Mouse (Mus musculus) heart, embryonic 13.5 days (tissue): ENCODE measurements at regions not wholly inside any gene's neighbourhood (a gene's known extent, or its start where the extent isn't known, plus 50 kb on each side); places are given as distances from the start of the nearest gene placed in this dataset.
A peak's percentile ranks its signal among the peaks of the same experiment; 100 is the strongest.

ENCODE experiments used
- ATAC-seq: fragments of 200-750 bp; cut with Nextera tagmentation; 2 replicates; pipeline ENCODE4 v1.8.0; 2017; ENCODE audit warnings: moderate TSS enrichment; ENCODE audit not compliant: insufficient number of reproducible peaks, low FRiP score, low TSS enrichment; ENCODE audit errors: extremely low read depth
- H3K27ac ChIP-seq: fragments of 300-500 bp; sonication (generic); replicated peaks from 2 replicates; pipeline ENCODE4 v1.5.1; 2015; ENCODE audit warnings: moderate library complexity, mild to moderate bottlenecking, inconsistent platforms
- H3K27me3 ChIP-seq: fragments of 300-500 bp; sonication (generic); replicated peaks from 2 replicates; pipeline ENCODE4 v1.6.1; 2015; ENCODE audit warnings: mild to moderate bottlenecking, inconsistent platforms
- H3K36me3 ChIP-seq: fragments of 300-500 bp; sonication (generic); 2 replicates; pipeline ENCODE4 v1.6.1; 2015; ENCODE audit warnings: mild to moderate bottlenecking, inconsistent platforms
- H3K4me1 ChIP-seq: fragments of 300-500 bp; sonication (generic); 2 replicates; pipeline ENCODE4 v1.6.1; 2015; ENCODE audit warnings: inconsistent platforms
- H3K4me2 ChIP-seq: fragments of 300-500 bp; sonication (generic); 2 replicates; pipeline ENCODE4 v1.6.1; 2015; ENCODE audit warnings: inconsistent platforms, mild to moderate bottlenecking, moderate library complexity
- H3K4me3 ChIP-seq: fragments of 300-500 bp; sonication (generic); 2 replicates; pipeline ENCODE4 v1.5.1; 2015; ENCODE audit warnings: moderate library complexity, mild to moderate bottlenecking, inconsistent platforms
- H3K9ac ChIP-seq: fragments of 300-500 bp; sonication (generic); 2 replicates; pipeline ENCODE4 v1.6.1; 2015; ENCODE audit warnings: inconsistent platforms, mild to moderate bottlenecking, moderate library complexity
- H3K9me3 ChIP-seq: fragments of 300-500 bp; sonication (generic); 2 replicates; pipeline ENCODE4 v1.6.1; 2016; ENCODE audit warnings: inconsistent platforms
- WGBS: fragments of 180-500 bp; shearing (Covaris S2); methylation state at CpG from one replicate; pipeline ENCODE4 v1.1.7; 2015; ENCODE audit warnings: mixed read lengths; 5-methylcytosine and 5-hydroxymethylcytosine counted together

GRCm38 (mm10) chr1:177533332-177533731 lies 91.2 kb downstream of the Zbtb18 start:
- Histone ChIP-seq H3K9ac (no peak overlapping the region), H3K4me3 (no peak overlapping the region), H3K27me3 (no peaks in the 10 kb centered on the region), H3K27ac (no peak overlapping the region), H3K9me3 (no peaks in the 10 kb centered on the region), H3K36me3 (no peaks in the 10 kb centered on the region), H3K4me1 (0 out of 2 replicates have a peak, but pooled peaks cover 2% of the 10 kb centered on the region), H3K4me2 (no peak overlapping the region)
- WGBS = 65% methylated on average over 2 of the region's 2 CpGs
- ATAC-seq = no peak

- ATAC-seq = no peak
- 78% methylated on average over 15 of the region's 15 CpGs for WGBS
These were observed 103.0 kb downstream of the Zbtb18 start for GRCm38 (mm10) chr1:177545031-177545735.

GRCm38 (mm10) chr1:177547716-177548115 lies 105.6 kb downstream of the Zbtb18 start:
- no peak overlapping the region for H3K9ac ChIP-seq
- H3K4me1 ChIP-seq = 0 out of 2 replicates have a peak, but pooled peaks cover 4% of the 10 kb centered on the region
- no peak overlapping the region for H3K4me3 ChIP-seq
- no peaks in the 10 kb centered on the region for H3K27me3 ChIP-seq
- no peaks in the 10 kb centered on the region for H3K36me3 ChIP-seq
- H3K9me3 ChIP-seq = no peaks in the 10 kb centered on the region
- H3K27ac ChIP-seq = no peak overlapping the region
- no peak for ATAC-seq
- H3K4me2 ChIP-seq = no peak overlapping the region
- 72% methylated on average over 6 of the region's 6 CpGs for WGBS

More at GRCm38 (mm10) chr1:177545031-177545735, 103.0 kb downstream of the Zbtb18 start:
- H3K4me1 ChIP-seq = no peaks in the 10 kb centered on the region
- H3K4me2 ChIP-seq = no peak overlapping the region
- no peak overlapping the region for H3K27ac ChIP-seq
- no peaks in the 10 kb centered on the region for H3K27me3 ChIP-seq
- no peaks in the 10 kb centered on the region for H3K36me3 ChIP-seq
- no peaks in the 10 kb centered on the region for H3K9me3 ChIP-seq
- no peak overlapping the region for H3K4me3 ChIP-seq
- H3K9ac ChIP-seq = no peak overlapping the region

GRCm38 (mm10) chr1:177555471-177556291 lies 113.5 kb downstream of the Zbtb18 start:
- peak overlapping the region; percentile 26 for H3K4me3 ChIP-seq
- 0 out of 2 replicates have a peak overlapping the region, but pooled peaks have one; percentile 41 for H3K9ac ChIP-seq
- peak overlapping the region; percentile 54 for H3K4me2 ChIP-seq
- WGBS = 36% methylated on average over 15 of the region's 15 CpGs
- no peaks in the 10 kb centered on the region for H3K27me3 ChIP-seq
- peak overlapping the region; percentile 31; the same call in 1 of the 2 replicates for H3K27ac ChIP-seq
- ATAC-seq = no peak
- H3K36me3 ChIP-seq = no peaks in the 10 kb centered on the region
- peaks cover 17% of the 10 kb centered on the region for H3K4me1 ChIP-seq
- no peaks in the 10 kb centered on the region for H3K9me3 ChIP-seq

- no peak for ATAC-seq
- 47% methylated on average over 6 of the region's 6 CpGs for WGBS
- H3K27me3 ChIP-seq = no peaks in the 10 kb centered on the region
These were observed 115.3 kb downstream of the Zbtb18 start for GRCm38 (mm10) chr1:177557432-177557831.

GRCm38 (mm10) chr1:177557856-177558255 lies 115.7 kb downstream of the Zbtb18 start:
- H3K4me1 ChIP-seq = peaks cover 17% of the 10 kb centered on the region
- no peak overlapping the region for H3K4me2 ChIP-seq
- no peaks in the 10 kb centered on the region for H3K36me3 ChIP-seq
- no peaks in the 10 kb centered on the region for H3K9me3 ChIP-seq
- H3K9ac ChIP-seq = no peak overlapping the region
- no peak for ATAC-seq
- no peak overlapping the region for H3K4me3 ChIP-seq
- no peak overlapping the region for H3K27ac ChIP-seq
- WGBS = 52% methylated on average over 4 of the region's 4 CpGs
- no peaks in the 10 kb centered on the region for H3K27me3 ChIP-seq

More at GRCm38 (mm10) chr1:177557432-177557831, 115.3 kb downstream of the Zbtb18 start:
- Histone ChIP-seq H3K9me3 (no peaks in the 10 kb centered on the region), H3K4me1 (peaks cover 17% of the 10 kb centered on the region), H3K4me2 (no peak overlapping the region), H3K9ac (no peak overlapping the region), H3K27ac (no peak overlapping the region), H3K4me3 (no peak overlapping the region), H3K36me3 (no peaks in the 10 kb centered on the region)

GRCm38 (mm10) chr1:177561716-177562588 lies 119.8 kb downstream of the Zbtb18 start:
- Histone ChIP-seq H3K27ac (no peak overlapping the region), H3K27me3 (no peaks in the 10 kb centered on the region), H3K4me2 (no peak overlapping the region), H3K4me1 (peaks cover 8% of the 10 kb centered on the region; the same call in 1 of the 2 replicates), H3K4me3 (no peak overlapping the region), H3K36me3 (no peaks in the 10 kb centered on the region), H3K9ac (no peak overlapping the region), H3K9me3 (no peaks in the 10 kb centered on the region)
- no peak for ATAC-seq
- WGBS = 60% methylated on average over 17 of the region's 17 CpGs

GRCm38 (mm10) chr1:177562589-177562912 lies 120.4 kb downstream of the Zbtb18 start:
- no peak for ATAC-seq
- Histone ChIP-seq H3K4me3 (no peak overlapping the region), H3K4me1 (peaks cover 6% of the 10 kb centered on the region; the same call in 1 of the 2 replicates), H3K27ac (no peak overlapping the region), H3K9ac (no peak overlapping the region), H3K9me3 (no peaks in the 10 kb centered on the region), H3K36me3 (no peaks in the 10 kb centered on the region), H3K27me3 (no peaks in the 10 kb centered on the region), H3K4me2 (no peak overlapping the region)
- 72% methylated on average over 5 of the region's 5 CpGs for WGBS

- no peaks in the 10 kb centered on the region for H3K27me3 ChIP-seq
- no peak for ATAC-seq
- H3K4me1 ChIP-seq = peaks cover 6% of the 10 kb centered on the region
- WGBS = 79% methylated on average over 3 of the region's 3 CpGs
- no peak overlapping the region for H3K4me3 ChIP-seq
- H3K9ac ChIP-seq = no peak overlapping the region
- no peak overlapping the region for H3K4me2 ChIP-seq
- H3K9me3 ChIP-seq = no peaks in the 10 kb centered on the region
- no peak overlapping the region for H3K27ac ChIP-seq
- H3K36me3 ChIP-seq = no peaks in the 10 kb centered on the region
These were observed 123.5 kb downstream of the Zbtb18 start for GRCm38 (mm10) chr1:177565678-177566077.

- ATAC-seq = no peak
- Histone ChIP-seq H3K4me3 (no peak overlapping the region), H3K4me1 (peaks cover 9% of the 10 kb centered on the region), H3K9me3 (no peaks in the 10 kb centered on the region), H3K27ac (no peak overlapping the region), H3K36me3 (no peaks in the 10 kb centered on the region), H3K4me2 (no peak overlapping the region), H3K9ac (0 out of 2 replicates have a peak overlapping the region, but pooled peaks have one; percentile 8), H3K27me3 (no peaks in the 10 kb centered on the region)
- 52% methylated on average over 9 of the region's 9 CpGs for WGBS
These were observed 126.1 kb downstream of the Zbtb18 start for GRCm38 (mm10) chr1:177568056-177568816.
